Mouse (Mus musculus) B cell, adult 2 months (primary cell): ENCODE results near the gene Ptges3.
A peak's percentile ranks its signal among the peaks of the same experiment; 100 is the strongest.

ENCODE experiments used
- DNase-seq, 2 experiments: peaks; one replicate each; pipeline ENCODE4 v3.0.0; 2022

Gene Ptges3

DNA sequence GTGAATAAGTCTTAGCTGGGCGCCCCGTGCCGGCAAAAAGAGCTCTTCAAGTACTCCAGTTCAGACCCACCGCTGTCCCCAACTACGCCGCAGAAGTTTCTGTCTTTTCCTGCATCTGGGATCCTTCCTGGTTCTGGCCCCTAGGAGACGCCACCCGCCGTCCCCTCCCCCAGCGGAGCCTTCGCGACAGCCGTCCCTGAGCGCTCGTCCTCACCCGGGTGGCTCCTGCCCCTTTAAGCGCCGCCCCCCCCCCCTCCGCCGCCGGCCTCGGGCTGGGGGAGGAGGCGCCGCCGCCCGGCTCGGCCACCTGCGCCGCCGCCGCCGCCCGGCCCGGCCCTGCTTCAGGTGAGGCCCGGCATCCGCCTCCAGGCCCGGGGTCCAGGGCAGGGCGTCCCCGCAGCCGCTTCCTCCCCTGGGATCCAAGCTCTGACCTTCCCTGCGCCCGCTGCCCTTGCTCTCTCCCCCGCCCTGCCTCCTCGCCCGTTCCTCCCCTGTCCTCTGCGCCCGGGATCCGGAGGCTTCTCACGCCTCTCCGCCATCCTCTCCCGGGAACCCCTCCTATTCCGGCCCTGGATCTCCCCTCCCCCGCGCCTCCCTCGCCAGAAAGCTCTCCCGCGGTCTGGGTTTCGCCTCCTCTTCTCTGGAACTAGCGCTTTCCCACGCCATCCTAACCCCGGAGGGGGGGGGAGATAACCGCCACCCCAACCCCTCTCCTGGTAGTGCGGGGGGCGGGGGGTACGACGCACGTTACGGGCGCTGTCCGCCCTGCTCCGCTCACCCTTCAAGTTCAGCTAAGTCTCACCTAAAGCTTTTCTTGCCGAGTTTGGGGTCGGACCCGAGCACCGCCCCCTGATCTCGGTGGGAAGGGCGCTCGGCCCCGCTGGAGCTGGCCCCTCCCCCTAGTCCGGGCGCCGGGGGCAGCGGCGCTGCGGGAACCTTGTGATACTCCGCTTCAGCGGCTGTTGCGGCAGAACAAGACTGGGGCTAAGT, 34.0 kb downstream of the Ptges3 start:
- DNase-seq, result peak; percentile 83 to 84

DNA sequence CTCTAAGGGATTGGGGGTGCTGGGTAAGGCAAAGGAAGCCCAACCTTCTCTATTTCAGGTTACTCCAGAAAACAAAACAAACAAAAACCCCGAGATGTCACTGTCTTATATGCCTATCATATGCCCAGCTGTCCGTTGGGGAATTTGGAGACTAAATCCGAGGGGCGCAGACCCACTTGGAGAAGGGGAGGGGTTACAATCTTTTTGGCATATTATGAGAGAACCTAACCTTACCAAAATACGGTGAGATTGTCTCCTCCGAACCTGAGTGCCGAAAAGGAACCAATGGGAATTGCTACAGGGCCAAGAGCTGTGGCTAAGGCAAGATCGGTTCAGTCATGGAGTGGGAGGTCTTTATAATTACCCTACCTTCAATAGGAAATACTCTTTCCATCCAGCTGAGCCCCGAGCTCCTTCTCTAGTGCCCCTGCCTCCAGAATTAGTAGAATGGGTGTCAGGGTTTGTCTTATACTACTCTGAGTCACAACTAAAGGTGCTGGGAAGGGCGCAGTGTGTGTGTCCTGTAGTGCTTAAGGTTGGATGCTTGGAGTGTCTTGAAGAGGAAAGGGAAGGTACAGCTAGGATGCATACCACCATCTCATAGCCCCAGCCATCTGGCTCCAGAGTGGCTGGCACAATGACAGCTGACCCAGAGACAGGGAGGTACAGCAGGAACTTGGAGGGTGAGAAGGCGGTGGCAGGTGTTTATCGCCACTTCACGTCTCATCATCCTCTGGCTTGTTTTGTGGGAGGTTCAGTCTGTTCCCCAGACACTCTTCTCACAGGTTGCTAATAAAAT, 34.9 kb downstream of the Ptges3 start:
- peak; percentile 38 to 43 for DNase-seq

DNA sequence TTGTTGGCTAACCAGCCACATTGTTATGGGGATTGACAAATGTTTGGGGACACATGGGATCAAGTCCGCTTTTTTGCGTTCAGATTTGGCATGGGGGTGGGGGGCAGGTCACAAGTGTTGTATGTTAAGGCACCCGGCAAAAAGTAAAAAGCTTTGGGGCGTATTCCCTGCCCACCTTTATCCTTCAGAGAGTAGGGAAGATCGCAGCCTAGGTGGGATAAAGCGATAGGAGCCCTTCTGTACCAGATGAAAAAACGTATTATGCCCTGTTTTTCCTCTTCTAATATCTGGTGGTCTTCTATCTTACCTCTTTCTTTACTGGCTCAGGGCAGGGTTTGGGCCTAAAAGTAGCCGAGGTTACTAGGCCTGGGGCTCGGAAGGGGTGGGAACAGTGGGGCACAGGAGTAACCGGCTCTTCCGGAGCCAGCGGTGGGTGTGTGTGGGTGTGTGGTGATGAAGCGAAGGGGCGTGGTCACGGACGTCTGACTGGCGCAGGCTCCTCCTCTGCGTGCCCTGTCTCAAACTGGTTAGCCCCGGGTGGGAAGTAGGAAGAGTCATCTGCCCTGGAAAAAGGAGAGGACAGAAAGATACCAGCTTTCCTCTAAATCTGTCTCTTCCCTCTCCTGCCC, 35.7 kb downstream of the Ptges3 start:
- DNase-seq, result peak; percentile 90 to 91

DNA sequence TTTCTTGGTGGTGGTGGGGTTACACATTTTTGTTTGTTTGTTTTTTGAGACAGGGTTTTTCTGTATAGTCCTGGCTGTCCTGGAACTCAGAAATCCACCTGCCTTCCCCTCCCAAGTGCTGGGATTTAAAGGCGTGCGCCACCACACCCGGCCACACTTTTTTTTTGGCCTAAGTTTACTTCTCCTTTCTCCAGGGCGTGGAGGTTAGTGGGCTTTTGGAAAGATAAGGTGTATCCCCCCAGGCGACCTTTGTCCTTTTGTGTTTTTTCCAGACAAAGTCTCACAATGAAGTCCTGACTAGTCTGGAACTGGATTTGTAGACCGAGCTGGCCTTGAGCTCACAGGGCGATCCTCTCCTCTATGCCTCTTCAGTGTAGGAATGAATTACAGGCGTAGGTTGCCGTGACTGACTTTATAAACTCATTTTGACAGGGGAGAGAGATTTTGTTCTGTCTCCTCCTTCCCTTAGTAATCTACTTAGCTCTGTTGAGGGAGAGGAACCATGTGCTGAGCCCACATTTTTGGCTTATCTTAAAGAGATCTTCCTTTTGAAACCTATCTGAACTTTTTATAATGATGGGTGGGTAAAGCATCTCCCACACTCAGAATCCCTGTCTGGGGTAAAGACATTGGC, 36.4 kb downstream of the Ptges3 start:
- no peak for DNase-seq

DNA sequence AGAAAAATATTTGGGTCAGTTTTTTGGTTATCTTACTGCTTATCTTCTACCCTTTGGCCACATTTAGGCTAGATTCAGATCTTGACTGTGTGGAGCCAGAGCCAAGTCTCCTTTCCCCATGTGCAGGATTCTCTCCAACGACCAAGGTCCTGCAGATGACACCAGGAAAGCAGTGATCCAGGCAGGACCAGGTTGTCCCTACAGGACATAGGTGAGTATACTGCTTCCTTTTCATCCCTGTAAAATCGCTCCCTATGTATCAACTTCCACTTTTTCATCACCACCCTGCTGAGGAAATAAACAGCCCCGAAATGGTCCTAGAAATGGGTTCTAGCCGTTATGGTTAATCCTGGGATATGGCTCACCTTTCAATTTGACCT, 37.5 kb downstream of the Ptges3 start:
- no peak for DNase-seq

DNA sequence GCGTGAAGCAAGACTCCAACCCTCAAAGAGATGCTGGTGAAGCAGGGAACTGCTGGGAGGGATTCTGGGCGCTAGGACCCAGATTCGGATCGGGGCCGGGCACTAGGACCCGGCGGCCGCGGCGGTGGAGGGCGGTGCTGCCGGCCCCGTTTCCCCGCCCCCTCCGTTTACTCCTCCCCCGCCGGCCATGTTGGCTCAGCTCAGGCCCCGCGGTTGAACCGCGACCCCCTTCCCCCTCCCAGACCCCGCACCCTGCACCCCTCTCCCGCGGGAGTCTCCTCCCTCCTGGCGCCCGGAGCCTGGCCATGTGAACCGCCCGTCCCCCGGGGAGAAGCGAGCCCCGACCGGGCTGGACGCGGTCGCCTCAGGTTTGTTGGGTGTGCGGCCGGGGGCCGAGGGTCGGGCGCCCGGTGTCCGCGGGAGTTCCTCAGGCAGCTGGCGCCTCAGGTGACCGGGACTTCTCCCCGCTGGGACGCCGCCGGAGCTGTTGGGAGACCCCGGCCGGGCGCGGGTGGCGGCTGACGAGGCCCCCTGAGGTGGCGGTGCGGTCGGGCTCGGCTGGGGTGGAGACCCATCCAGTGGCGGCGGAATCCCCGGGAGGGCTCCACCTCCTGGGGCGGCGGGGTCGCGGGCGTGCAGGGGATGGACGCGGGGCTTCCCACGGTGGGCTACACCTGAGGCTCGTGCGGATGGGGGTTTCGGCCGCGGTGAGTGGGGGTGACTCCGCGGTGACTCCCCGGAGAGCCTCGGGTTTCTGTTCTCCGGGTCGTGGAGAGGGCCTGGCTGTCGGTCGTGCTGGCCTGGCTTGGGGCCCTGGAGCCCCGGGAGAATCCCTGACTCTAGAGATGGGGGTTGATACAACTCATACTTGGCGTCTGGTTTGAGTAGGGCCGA, 38.2 kb downstream of the Ptges3 start:
- peak; percentile 89 to 90 for DNase-seq

DNA sequence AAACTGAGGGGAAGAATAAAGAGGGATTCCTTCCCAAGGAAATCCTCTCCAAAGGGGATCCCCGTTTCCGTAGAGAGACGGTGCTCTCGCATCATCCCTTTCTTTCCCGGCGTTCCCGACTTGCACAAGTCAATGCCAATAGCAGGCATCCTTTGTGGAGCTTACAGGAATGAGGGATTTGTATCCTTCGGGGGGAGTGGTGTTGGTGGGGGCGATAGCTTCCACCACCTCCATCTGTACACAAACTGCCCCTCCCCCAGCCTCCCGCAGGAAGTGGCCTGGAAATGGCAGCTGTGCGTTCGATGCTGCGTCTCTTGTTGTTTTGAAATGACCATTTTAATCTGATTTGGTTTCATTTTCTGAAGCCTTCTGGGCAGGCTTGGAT, 38.8 kb downstream of the Ptges3 start:
- peak; percentile 66 to 67 for DNase-seq

DNA sequence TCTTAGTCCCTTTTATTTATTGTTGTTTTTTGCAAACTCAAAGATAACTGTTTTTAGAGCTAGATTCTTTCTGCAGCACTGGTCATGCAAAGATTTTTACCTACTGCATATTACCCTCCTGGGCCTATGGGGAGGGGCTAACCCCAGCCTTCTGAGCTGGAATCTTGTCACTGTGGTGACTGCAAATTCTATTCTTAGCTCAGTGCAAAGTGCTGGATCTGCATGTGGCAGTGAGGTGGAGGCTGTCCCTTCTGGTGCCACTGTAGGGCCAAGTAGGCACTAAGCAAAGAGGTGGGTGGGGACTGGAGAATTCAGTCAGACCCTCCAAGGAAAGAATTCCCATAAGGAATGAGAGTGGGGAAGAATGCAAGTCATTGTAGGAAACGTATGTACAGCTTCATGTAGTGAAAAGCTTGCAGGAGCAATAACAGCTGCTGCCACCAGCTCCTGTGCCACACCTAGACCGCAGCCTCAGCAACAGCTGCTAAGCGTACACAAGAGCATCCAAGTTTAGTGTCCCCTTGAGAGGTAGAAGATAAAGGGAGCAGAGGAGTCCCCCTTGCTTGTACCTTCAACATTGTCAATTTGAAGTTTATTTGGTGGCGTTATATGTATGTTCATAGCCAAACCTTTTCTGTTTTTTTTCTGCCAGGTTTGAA, 51.5 kb downstream of the Ptges3 start:
- DNase-seq, result no peak

DNA sequence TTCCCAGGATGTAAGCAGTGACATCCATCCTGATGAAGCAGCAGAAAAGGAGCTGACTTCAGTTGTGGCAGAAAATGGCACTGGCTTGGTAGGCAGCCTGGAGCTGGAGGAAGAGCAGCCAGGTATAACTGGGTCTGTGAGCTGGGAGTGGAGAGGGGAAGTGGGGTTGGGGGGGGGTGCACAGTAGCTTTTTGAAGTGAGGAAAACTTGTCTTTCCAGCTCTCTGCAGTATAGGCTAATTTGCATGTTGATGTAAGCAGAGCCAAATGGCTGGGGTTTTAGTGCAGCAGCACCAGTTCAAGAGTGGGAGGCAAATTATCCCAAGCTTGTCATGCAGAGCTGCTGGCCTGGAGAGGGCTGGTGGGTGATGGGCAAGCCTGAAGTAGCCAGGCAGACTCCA, 52.5 kb downstream of the Ptges3 start:
- DNase-seq, result no peak

DNA sequence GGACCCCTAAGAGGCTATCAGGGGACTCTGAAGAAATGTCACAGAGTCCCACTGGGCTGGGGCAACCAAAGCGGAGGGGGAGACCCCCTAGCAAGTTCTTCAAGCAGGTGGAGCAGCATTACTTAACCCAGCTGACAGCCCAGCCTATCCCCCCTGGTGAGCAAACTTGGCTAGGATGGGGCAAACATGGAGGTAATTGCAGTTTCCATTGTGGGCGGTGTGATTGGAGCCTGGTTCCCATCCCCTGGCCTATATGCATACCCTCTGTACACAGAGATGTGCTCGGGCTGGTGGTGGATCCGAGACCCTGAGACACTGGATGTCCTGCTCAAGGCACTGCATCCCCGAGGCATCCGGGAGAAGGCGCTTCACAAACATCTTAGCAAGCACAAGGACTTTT, 65.1 kb downstream of the Ptges3 start:
- DNase-seq, result no peak

DNA sequence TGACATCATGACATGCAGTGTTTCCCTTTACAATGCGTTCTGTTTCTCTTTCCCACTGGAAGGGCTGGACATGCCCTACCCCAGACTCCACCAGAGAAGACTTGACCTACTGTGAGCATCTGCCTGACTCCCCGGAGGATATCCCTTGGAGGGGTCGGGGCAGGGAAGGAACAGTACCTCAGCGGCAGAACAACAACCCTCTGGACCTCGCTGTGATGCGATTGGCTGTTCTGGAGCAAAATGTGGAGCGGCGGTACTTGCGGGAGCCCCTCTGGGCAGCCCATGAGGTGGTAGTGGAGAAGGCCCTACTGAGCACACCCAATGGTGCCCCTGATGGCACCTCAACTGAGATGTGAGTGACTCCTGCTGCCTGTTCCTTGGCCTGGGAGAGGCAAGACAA, 66.1 kb downstream of the Ptges3 start:
- no peak for DNase-seq

DNA sequence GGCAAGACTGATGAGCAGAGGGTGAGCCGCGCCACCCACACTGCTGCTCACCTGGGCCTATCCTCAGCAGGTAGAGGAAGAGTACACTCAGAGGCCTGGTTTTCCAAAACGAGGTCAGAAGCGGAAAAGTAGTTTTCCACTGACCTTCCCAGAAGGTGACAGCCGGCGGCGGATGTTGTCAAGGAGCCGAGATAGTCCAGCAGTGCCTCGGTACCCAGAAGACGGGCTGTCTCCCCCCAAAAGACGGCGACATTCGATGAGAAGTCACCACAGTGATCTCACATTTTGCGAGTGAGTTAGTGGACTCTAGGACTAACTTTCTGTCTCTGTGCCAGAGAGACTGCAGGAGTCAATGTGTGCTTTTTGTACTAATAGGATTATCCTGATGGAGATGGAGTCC, 67.2 kb downstream of the Ptges3 start:
- no peak for DNase-seq
